Mouse (Mus musculus) forebrain, embryonic 16.5 days (tissue): ENCODE data around the gene Cmip. TPM values are rescaled to one million over a fixed set of nuclear protein-coding genes. Genes with fewer than 3 reads are reported as not detected.

Source experiments
- ATAC-seq: fragments of 200-750 bp; cut with Nextera tagmentation; 2 replicates; pipeline ENCODE4 v1.8.0; 2017; ENCODE audit warnings: mild to moderate bottlenecking, moderate library complexity
- H3K27ac ChIP-seq: fragments of 300-500 bp; sonication (generic); 2 replicates; pipeline ENCODE4 v1.5.1; 2014; ENCODE audit warnings: low read length, control low read depth
- H3K27me3 ChIP-seq: fragments of 300-500 bp; sonication (generic); replicated peaks from 2 replicates; pipeline ENCODE4 v1.6.1; 2014; ENCODE audit warnings: low read length; ENCODE audit not compliant: control insufficient read depth, insufficient read depth
- H3K36me3 ChIP-seq: fragments of 300-500 bp; sonication (generic); 2 replicates; pipeline ENCODE4 v1.6.1; 2014; ENCODE audit not compliant: control insufficient read depth, insufficient read depth
- H3K4me1 ChIP-seq: fragments of 300-500 bp; sonication (generic); replicated peaks from 2 replicates; pipeline ENCODE4 v1.6.1; 2014; ENCODE audit warnings: low read length; ENCODE audit not compliant: control insufficient read depth, insufficient read depth
- H3K4me2 ChIP-seq: fragments of 300-500 bp; sonication (generic); 2 replicates; pipeline ENCODE4 v1.6.1; 2014; ENCODE audit warnings: mild to moderate bottlenecking, low read length, control low read depth
- H3K4me3 ChIP-seq: fragments of 300-500 bp; sonication (generic); replicated peaks from 2 replicates; pipeline ENCODE4 v1.5.1; 2014; ENCODE audit warnings: mild to moderate bottlenecking, low read length, control low read depth
- H3K9ac ChIP-seq: fragments of 300-500 bp; sonication (generic); replicated peaks from 2 replicates; pipeline ENCODE4 v1.6.1; 2014; ENCODE audit warnings: low read depth, low read length, control low read depth
- H3K9me3 ChIP-seq: fragments of 300-500 bp; sonication (generic); 2 replicates; pipeline ENCODE4 v1.6.1; 2016; ENCODE audit warnings: low read length; ENCODE audit not compliant: control insufficient read depth
- WGBS: fragments of 180-500 bp; shearing (Covaris S2); extraction: QIAGEN DNeasy Blood & Tissue Kit; methylation state at CpG from one replicate; pipeline ENCODE4 v1.1.7; 2014; 5-methylcytosine and 5-hydroxymethylcytosine counted together
- polyA plus RNA-seq: library from polyadenylated mRNA; unstranded; fragments of >200 nt; fragmentation: Nextera tagmentation; extraction: Ambion mirVana; gene quantifications from 2 replicates; pipeline ENCODE4 v1.2.1, GENCODE M21; 2015

Gene Cmip
- polyA plus RNA-seq, 1 experiment from 2014 or later = 98.1 TPM

GRCm38 (mm10) chr8:117324821-117325220 is 68.0 kb downstream of the Cmip start:
- H3K4me1 ChIP-seq = peaks cover 40% of the 10 kb centered on the region

GRCm38 (mm10) chr8:117326735-117327134 is 69.9 kb downstream of the Cmip start:
- Histone ChIP-seq H3K4me3 (no peak overlapping the region), H3K4me1 (peaks cover 32% of the 10 kb centered on the region), H3K27ac (no peak overlapping the region), H3K27me3 (no peaks in the 10 kb centered on the region), H3K9me3 (no peaks in the 10 kb centered on the region), H3K9ac (no peak overlapping the region), H3K4me2 (no peak overlapping the region), H3K36me3 (no peaks in the 10 kb centered on the region)
- 92% methylated on average over 5 of the region's 5 CpGs for WGBS
- no peak for ATAC-seq

More at GRCm38 (mm10) chr8:117324821-117325220, 68.0 kb downstream of the Cmip start:
- no peaks in the 10 kb centered on the region for H3K27me3 ChIP-seq
- 96% methylated on average over 9 of the region's 9 CpGs for WGBS
- no peak overlapping the region for H3K4me2 ChIP-seq
- ATAC-seq = no peak
- H3K9ac ChIP-seq = no peak overlapping the region
- no peak overlapping the region for H3K4me3 ChIP-seq
- H3K9me3 ChIP-seq = no peaks in the 10 kb centered on the region
- H3K27ac ChIP-seq = no peak overlapping the region
- no peaks in the 10 kb centered on the region for H3K36me3 ChIP-seq

- H3K27ac ChIP-seq = peak overlapping the region; percentile 66
- H3K4me1 ChIP-seq = peaks cover 29% of the 10 kb centered on the region
- H3K27me3 ChIP-seq = no peaks in the 10 kb centered on the region
- H3K4me3 ChIP-seq = no peak overlapping the region
- no peaks in the 10 kb centered on the region for H3K36me3 ChIP-seq
- H3K4me2 ChIP-seq = no peak overlapping the region
- no peaks in the 10 kb centered on the region for H3K9me3 ChIP-seq
- 35% methylated on average over 7 of the region's 7 CpGs for WGBS
- no peak for ATAC-seq
- no peak overlapping the region for H3K9ac ChIP-seq
These were observed 70.5 kb downstream of the Cmip start for GRCm38 (mm10) chr8:117327385-117327837.

- H3K4me1 ChIP-seq = peaks cover 28% of the 10 kb centered on the region
- 70% methylated on average over 9 of the region's 9 CpGs for WGBS
- no peak overlapping the region for H3K9ac ChIP-seq
- H3K4me2 ChIP-seq = no peak overlapping the region
- H3K27ac ChIP-seq = no peak overlapping the region
- H3K27me3 ChIP-seq = no peaks in the 10 kb centered on the region
- H3K36me3 ChIP-seq = no peaks in the 10 kb centered on the region
- H3K4me3 ChIP-seq = no peak overlapping the region
- no peaks in the 10 kb centered on the region for H3K9me3 ChIP-seq
- ATAC-seq = no peak
These were observed 71.9 kb downstream of the Cmip start for GRCm38 (mm10) chr8:117328758-117329157.

GRCm38 (mm10) chr8:117329167-117329566 is 72.3 kb downstream of the Cmip start:
- Histone ChIP-seq H3K4me1 (peaks cover 32% of the 10 kb centered on the region), H3K27ac (no peak overlapping the region), H3K4me2 (no peak overlapping the region), H3K4me3 (no peak overlapping the region), H3K27me3 (no peaks in the 10 kb centered on the region), H3K36me3 (no peaks in the 10 kb centered on the region), H3K9ac (no peak overlapping the region), H3K9me3 (no peaks in the 10 kb centered on the region)
- 64% methylated on average over 9 of the region's 9 CpGs for WGBS
- no peak for ATAC-seq

- H3K9me3 ChIP-seq = no peaks in the 10 kb centered on the region
- WGBS = 78% methylated on average over 2 of the region's 2 CpGs
- H3K4me1 ChIP-seq = peaks cover 40% of the 10 kb centered on the region
- no peak overlapping the region for H3K4me3 ChIP-seq
- no peak for ATAC-seq
- no peak overlapping the region for H3K9ac ChIP-seq
- H3K36me3 ChIP-seq = no peaks in the 10 kb centered on the region
- no peaks in the 10 kb centered on the region for H3K27me3 ChIP-seq
- no peak overlapping the region for H3K27ac ChIP-seq
- no peak overlapping the region for H3K4me2 ChIP-seq
These were observed 73.0 kb downstream of the Cmip start for GRCm38 (mm10) chr8:117329903-117330302.

- H3K4me3 ChIP-seq = no peak overlapping the region
- no peak overlapping the region for H3K4me2 ChIP-seq
- no peaks in the 10 kb centered on the region for H3K27me3 ChIP-seq
- H3K4me1 ChIP-seq = peaks cover 42% of the 10 kb centered on the region
- H3K27ac ChIP-seq = no peak overlapping the region
- no peaks in the 10 kb centered on the region for H3K9me3 ChIP-seq
- WGBS = 85% methylated on average over 27 of the region's 27 CpGs
- no peaks in the 10 kb centered on the region for H3K36me3 ChIP-seq
- H3K9ac ChIP-seq = no peak overlapping the region
- ATAC-seq = no peak; the same call in 1 of the 2 replicates
These were observed 75.6 kb downstream of the Cmip start for GRCm38 (mm10) chr8:117332229-117333010.

- no peaks in the 10 kb centered on the region for H3K9me3 ChIP-seq
- H3K4me3 ChIP-seq = no peak overlapping the region
- H3K27me3 ChIP-seq = no peaks in the 10 kb centered on the region
- H3K4me2 ChIP-seq = no peak overlapping the region
- WGBS = 56% methylated on average over 6 of the region's 6 CpGs
- H3K9ac ChIP-seq = no peak overlapping the region
- no peak overlapping the region for H3K27ac ChIP-seq
- H3K4me1 ChIP-seq = peaks cover 39% of the 10 kb centered on the region
- no peak for ATAC-seq
- H3K36me3 ChIP-seq = no peaks in the 10 kb centered on the region
These were observed 76.8 kb downstream of the Cmip start for GRCm38 (mm10) chr8:117333619-117334018.

- H3K4me1 ChIP-seq = peaks cover 35% of the 10 kb centered on the region
These were observed 77.3 kb downstream of the Cmip start for GRCm38 (mm10) chr8:117334058-117334747.

More at GRCm38 (mm10) chr8:117334058-117334747, 77.3 kb downstream of the Cmip start:
- Histone ChIP-seq H3K9ac (no peak overlapping the region), H3K4me3 (no peak overlapping the region), H3K36me3 (no peaks in the 10 kb centered on the region), H3K9me3 (no peaks in the 10 kb centered on the region), H3K27me3 (no peaks in the 10 kb centered on the region), H3K4me2 (no peak overlapping the region), H3K27ac (no peak overlapping the region)
- WGBS = 70% methylated on average over 10 of the region's 10 CpGs
- no peak for ATAC-seq
